Mouse (Mus musculus): ENCODE data around the gene Gpr158. TPM values are rescaled to one million over a fixed set of nuclear protein-coding genes. Genes with fewer than 3 reads are reported as not detected.

The Gpr158 gene
- polyA plus RNA-seq, 1 experiment from 2014 or later = not detected

DNA sequence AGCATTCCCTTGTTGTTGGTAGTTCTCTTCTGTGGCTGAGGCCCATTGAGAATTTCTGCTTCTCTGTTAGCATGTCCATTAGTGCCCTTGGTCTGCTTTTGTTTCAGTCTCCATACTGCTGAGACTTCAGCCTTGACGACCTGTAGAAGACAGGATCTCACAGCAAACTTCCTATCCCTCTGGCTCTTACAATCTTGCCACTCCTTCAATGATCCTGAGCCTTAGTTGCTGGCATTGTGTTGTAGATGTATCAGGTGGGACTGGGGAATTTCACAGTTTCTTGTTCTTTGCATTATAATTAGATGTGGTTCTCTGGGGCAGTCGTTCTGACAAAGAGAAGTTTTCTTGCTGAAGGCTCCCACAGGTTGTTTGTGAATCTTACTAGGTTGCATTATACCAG is 25.4 kb downstream of the Gpr158 start:
- no peak overlapping the region for H3K27ac ChIP-seq
- no peaks in the 10 kb centered on the region for H3K27me3 ChIP-seq (ENCODE audit: insufficient read depth, low read length)
- H3K4me2 ChIP-seq (ENCODE audit: low read length) = no peak overlapping the region
- H3K9ac ChIP-seq (ENCODE audit: low read depth, low read length) = no peak overlapping the region
- H3K4me1 ChIP-seq (replicated peaks; ENCODE audit: insufficient read depth, low read length) = no peaks in the 10 kb centered on the region
- no peak for TF ChIP-seq CTCF (IDR thresholded peaks at IDR 0.05; ENCODE audit: low read depth)
- ATAC-seq (replicated peaks; ENCODE audit: low FRiP score, low read depth) (no peak), DNase-seq (ENCODE audit: low spot score) (no peak)
- WGBS = 1% methylated on average over 2 of the region's 2 CpGs
- H3K36me3 ChIP-seq (ENCODE audit: insufficient read depth, low read length) = no peaks in the 10 kb centered on the region
- no peak overlapping the region for H3K4me3 ChIP-seq (replicated peaks; ENCODE audit: low read depth, low read length)
- H3K9me3 ChIP-seq (replicated peaks; ENCODE audit: low read length) = no peaks in the 10 kb centered on the region

DNA sequence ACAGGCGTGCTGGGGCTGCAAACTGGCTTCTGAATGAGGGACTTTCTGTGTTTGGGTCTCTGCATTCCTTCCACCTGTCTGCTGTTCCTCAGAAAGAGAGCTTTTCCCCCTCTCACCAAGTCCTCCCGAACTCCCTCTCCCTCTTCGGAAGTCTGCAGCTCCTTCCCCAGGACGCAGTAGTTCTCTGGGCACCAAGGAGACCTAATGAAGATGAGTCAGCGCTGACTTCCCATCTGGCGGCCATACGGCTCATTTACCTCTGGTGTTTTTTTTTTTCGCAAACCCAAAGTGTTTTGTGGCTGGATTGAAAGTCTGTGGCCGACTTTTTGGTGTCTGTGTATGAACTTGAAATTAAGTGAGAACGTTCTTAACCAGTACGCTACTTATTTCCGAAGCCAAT is 30.0 kb downstream of the Gpr158 start:
- WGBS = 82% methylated on average over 12 of the region's 12 CpGs
- Histone ChIP-seq H3K4me2 (ENCODE audit: low read length) (no peak overlapping the region), H3K4me1 (replicated peaks; ENCODE audit: insufficient read depth, low read length) (no peaks in the 10 kb centered on the region), H3K9me3 (replicated peaks; ENCODE audit: low read length) (no peaks in the 10 kb centered on the region), H3K27me3 (ENCODE audit: insufficient read depth, low read length) (no peaks in the 10 kb centered on the region), H3K9ac (ENCODE audit: low read depth, low read length) (no peak overlapping the region), H3K4me3 (replicated peaks; ENCODE audit: low read depth, low read length) (no peak overlapping the region), H3K36me3 (ENCODE audit: insufficient read depth, low read length) (no peaks in the 10 kb centered on the region), H3K27ac (no peak overlapping the region)
- ATAC-seq (replicated peaks; ENCODE audit: low FRiP score, low read depth) = no peak
- DNase-seq (ENCODE audit: low spot score) = no peak
- no peak for TF ChIP-seq CTCF (IDR thresholded peaks at IDR 0.05; ENCODE audit: low read depth)

- H3K4me2 ChIP-seq (ENCODE audit: low read length) = no peak overlapping the region
- no peaks in the 10 kb centered on the region for H3K4me1 ChIP-seq (replicated peaks; ENCODE audit: insufficient read depth, low read length)
- no peak for ATAC-seq (replicated peaks; ENCODE audit: low FRiP score, low read depth)
- DNase-seq (ENCODE audit: low spot score) = no peak
- no peaks in the 10 kb centered on the region for H3K36me3 ChIP-seq (ENCODE audit: insufficient read depth, low read length)
- H3K9me3 ChIP-seq (replicated peaks; ENCODE audit: low read length) = no peaks in the 10 kb centered on the region
- H3K4me3 ChIP-seq (replicated peaks; ENCODE audit: low read depth, low read length) = no peak overlapping the region
- WGBS = 84% methylated on average over 3 of the region's 3 CpGs
- no peaks in the 10 kb centered on the region for H3K27me3 ChIP-seq (ENCODE audit: insufficient read depth, low read length)
- TF ChIP-seq CTCF (IDR thresholded peaks at IDR 0.05; ENCODE audit: low read depth) = no peak
- H3K27ac ChIP-seq = no peak overlapping the region
- no peak overlapping the region for H3K9ac ChIP-seq (ENCODE audit: low read depth, low read length)
These were observed 32.3 kb downstream of the Gpr158 start for GRCm38 (mm10) chr2:21399657-21400056.

DNA sequence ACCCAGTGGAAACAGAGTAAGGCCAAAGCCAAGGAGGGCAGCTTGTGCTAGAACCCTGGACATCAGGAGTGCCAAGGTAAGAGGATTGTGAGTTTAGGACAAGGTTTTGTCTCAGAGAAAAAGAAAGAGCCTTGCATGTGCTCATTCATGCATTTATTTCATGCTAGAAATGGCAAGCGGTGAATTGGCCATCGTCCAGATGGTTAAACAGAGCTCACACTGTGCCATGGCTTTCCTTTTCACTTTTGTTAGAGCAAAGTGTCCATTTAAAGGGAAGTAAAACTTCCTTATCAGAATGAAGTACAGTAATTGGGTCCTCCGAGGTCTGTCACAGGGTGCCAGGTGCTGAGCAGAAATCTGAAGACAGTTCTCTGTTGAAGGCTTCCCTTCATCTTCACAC is 38.3 kb downstream of the Gpr158 start:
- WGBS = 87% methylated on average over 3 of the region's 3 CpGs
- Histone ChIP-seq H3K4me2 (ENCODE audit: low read length) (no peak overlapping the region), H3K36me3 (ENCODE audit: insufficient read depth, low read length) (no peaks in the 10 kb centered on the region), H3K27ac (no peak overlapping the region), H3K27me3 (ENCODE audit: insufficient read depth, low read length) (no peaks in the 10 kb centered on the region), H3K4me3 (replicated peaks; ENCODE audit: low read depth, low read length) (no peak overlapping the region), H3K4me1 (replicated peaks; ENCODE audit: insufficient read depth, low read length) (no peaks in the 10 kb centered on the region), H3K9me3 (replicated peaks; ENCODE audit: low read length) (no peaks in the 10 kb centered on the region), H3K9ac (ENCODE audit: low read depth, low read length) (no peak overlapping the region)
- DNase-seq (ENCODE audit: low spot score) (no peak), ATAC-seq (replicated peaks; ENCODE audit: low FRiP score, low read depth) (no peak)
- TF ChIP-seq CTCF (IDR thresholded peaks at IDR 0.05; ENCODE audit: low read depth) = no peak

DNA sequence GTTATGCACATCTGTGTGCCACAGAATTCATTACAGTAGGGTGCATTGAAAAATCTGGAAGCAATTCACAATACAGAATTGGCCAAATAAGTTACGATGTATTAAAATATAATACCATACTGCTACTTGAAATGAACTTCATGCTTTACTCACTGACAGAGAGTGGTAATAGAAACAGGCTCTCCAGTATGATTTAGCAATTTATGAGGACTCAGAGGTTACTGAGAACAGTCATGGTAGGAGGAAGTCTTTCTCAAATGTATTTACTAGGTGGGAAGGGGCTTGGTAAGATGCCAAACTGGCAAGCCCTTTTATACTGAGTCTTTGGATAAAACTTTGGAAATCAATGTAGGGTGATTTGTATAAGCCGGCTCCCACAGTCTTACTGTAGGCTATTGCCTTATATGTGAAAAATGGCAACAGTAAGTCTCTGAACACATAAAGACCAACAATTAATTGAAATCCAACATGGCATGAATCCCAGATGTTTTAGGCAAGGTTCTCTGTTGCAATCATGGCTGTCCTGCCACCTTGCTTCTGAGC is 40.2 kb downstream of the Gpr158 start:
- DNase-seq (ENCODE audit: low spot score) = no peak

DNA sequence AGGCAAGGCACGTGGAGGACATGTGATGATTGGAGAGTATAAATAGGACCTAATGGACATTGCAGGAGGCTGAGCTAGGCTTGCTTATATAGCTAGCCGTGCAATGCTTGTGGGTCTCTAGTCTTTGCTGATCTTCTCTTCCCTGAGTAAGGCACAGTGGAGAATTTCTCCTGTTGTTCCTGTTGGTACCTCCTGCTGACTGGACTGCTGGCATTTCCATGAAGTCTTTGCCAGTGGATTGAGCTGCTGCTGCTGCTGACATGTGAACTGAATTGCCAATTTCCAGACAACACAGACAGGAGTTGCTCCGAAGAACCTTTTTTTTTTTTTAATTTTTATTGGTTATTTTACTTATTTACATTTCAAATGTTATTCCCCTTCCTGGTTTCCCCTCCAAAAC is 41.5 kb downstream of the Gpr158 start:
- ATAC-seq (replicated peaks; ENCODE audit: low FRiP score, low read depth) (no peak), DNase-seq (ENCODE audit: low spot score) (no peak)
- Histone ChIP-seq H3K36me3 (ENCODE audit: insufficient read depth, low read length) (no peaks in the 10 kb centered on the region), H3K4me3 (replicated peaks; ENCODE audit: low read depth, low read length) (no peak overlapping the region), H3K9me3 (replicated peaks; ENCODE audit: low read length) (no peaks in the 10 kb centered on the region), H3K4me1 (replicated peaks; ENCODE audit: insufficient read depth, low read length) (no peaks in the 10 kb centered on the region), H3K9ac (ENCODE audit: low read depth, low read length) (no peak overlapping the region), H3K4me2 (ENCODE audit: low read length) (no peak overlapping the region), H3K27ac (no peak overlapping the region), H3K27me3 (ENCODE audit: insufficient read depth, low read length) (no peaks in the 10 kb centered on the region)
- TF ChIP-seq CTCF (IDR thresholded peaks at IDR 0.05; ENCODE audit: low read depth) = no peak
- WGBS = 73% methylated on average over 3 of the region's 3 CpGs

More for the DNA sequence above, 40.2 kb downstream of the Gpr158 start:
- no peak overlapping the region for H3K27ac ChIP-seq
- no peak overlapping the region for H3K9ac ChIP-seq (ENCODE audit: low read depth, low read length)
- H3K4me2 ChIP-seq (ENCODE audit: low read length) = no peak overlapping the region
- H3K4me1 ChIP-seq (replicated peaks; ENCODE audit: insufficient read depth, low read length) = no peaks in the 10 kb centered on the region
- H3K27me3 ChIP-seq (ENCODE audit: insufficient read depth, low read length) = no peaks in the 10 kb centered on the region
- no peaks in the 10 kb centered on the region for H3K9me3 ChIP-seq (replicated peaks; ENCODE audit: low read length)
- no peaks in the 10 kb centered on the region for H3K36me3 ChIP-seq (ENCODE audit: insufficient read depth, low read length)
- WGBS = 88% methylated on average over 2 of the region's 2 CpGs
- no peak for TF ChIP-seq CTCF (IDR thresholded peaks at IDR 0.05; ENCODE audit: low read depth)
- ATAC-seq (replicated peaks; ENCODE audit: low FRiP score, low read depth) = no peak
- H3K4me3 ChIP-seq (replicated peaks; ENCODE audit: low read depth, low read length) = no peak overlapping the region

DNA sequence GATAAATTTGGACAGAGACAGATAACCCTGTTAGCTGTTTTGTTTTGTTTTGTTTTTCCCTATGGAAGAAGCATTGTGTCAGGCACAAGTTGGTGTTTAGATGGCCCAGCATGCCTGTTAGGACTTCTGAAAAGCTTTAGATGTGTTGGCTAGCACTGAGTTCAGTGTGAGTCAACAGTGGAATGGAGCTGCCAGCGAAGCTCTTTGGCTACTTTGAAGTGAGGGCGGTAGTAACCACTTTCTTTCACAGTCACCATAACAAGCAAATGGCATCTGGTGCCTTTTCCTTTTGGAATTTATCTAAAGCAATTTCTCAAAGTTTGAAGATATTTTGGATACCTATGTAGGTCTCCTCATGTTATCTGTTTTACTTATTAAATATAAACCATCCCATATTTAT is 62.9 kb downstream of the Gpr158 start:
- Histone ChIP-seq H3K4me3 (replicated peaks; ENCODE audit: low read depth, low read length) (no peak overlapping the region), H3K9me3 (replicated peaks; ENCODE audit: low read length) (no peaks in the 10 kb centered on the region), H3K4me2 (ENCODE audit: low read length) (no peak overlapping the region), H3K9ac (ENCODE audit: low read depth, low read length) (no peak overlapping the region), H3K27ac (no peak overlapping the region), H3K27me3 (ENCODE audit: insufficient read depth, low read length) (no peaks in the 10 kb centered on the region), H3K4me1 (replicated peaks; ENCODE audit: insufficient read depth, low read length) (no peaks in the 10 kb centered on the region), H3K36me3 (ENCODE audit: insufficient read depth, low read length) (no peaks in the 10 kb centered on the region)
- WGBS = 81% methylated on average over 2 of the region's 2 CpGs
- DNase-seq (ENCODE audit: low spot score) = no peak
- no peak for ATAC-seq (replicated peaks; ENCODE audit: low FRiP score, low read depth)
- TF ChIP-seq CTCF (IDR thresholded peaks at IDR 0.05; ENCODE audit: low read depth) = no peak

All from kidney, postnatal 0 days (tissue).